Mouse (Mus musculus): Measurements from ENCODE around the gene Foxo3. TPM values are rescaled to one million over a fixed set of nuclear protein-coding genes. Genes with fewer than 3 reads are reported as not detected.

Foxo3 gene
- total RNA-seq, 1 experiment from 2014 or later = 80.1 TPM

GRCm38 (mm10) chr10:42277476-42278306 is 1.1 kb upstream of the Foxo3 start:
- peak; percentile 77 for ATAC-seq (ENCODE audit: extremely low read depth, insufficient number of reproducible peaks, low FRiP score, poor library complexity, severe bottlenecking)

- ATAC-seq (ENCODE audit: extremely low read depth, insufficient number of reproducible peaks, low FRiP score, poor library complexity, severe bottlenecking) = no peak
These were observed 569 bp downstream of the Foxo3 start for GRCm38 (mm10) chr10:42275871-42276501.

GRCm38 (mm10) chr10:42275401-42275870 is 1.1 kb downstream of the Foxo3 start:
- ATAC-seq (ENCODE audit: extremely low read depth, insufficient number of reproducible peaks, low FRiP score, poor library complexity, severe bottlenecking) = no peak

GRCm38 (mm10) chr10:42274712-42275400 is 1.7 kb downstream of the Foxo3 start:
- no peak for ATAC-seq (ENCODE audit: extremely low read depth, insufficient number of reproducible peaks, low FRiP score, poor library complexity, severe bottlenecking)

GRCm38 (mm10) chr10:42273760-42274691 is 2.5 kb downstream of the Foxo3 start:
- peak; percentile 2; the same call in 1 of the 2 replicates for ATAC-seq (ENCODE audit: extremely low read depth, insufficient number of reproducible peaks, low FRiP score, poor library complexity, severe bottlenecking)

GRCm38 (mm10) chr10:42273403-42273759 is 3.2 kb downstream of the Foxo3 start:
- no peak for ATAC-seq (ENCODE audit: extremely low read depth, insufficient number of reproducible peaks, low FRiP score, poor library complexity, severe bottlenecking)

- no peak for ATAC-seq (ENCODE audit: extremely low read depth, insufficient number of reproducible peaks, low FRiP score, poor library complexity, severe bottlenecking)
These were observed 4.9 kb downstream of the Foxo3 start for GRCm38 (mm10) chr10:42271454-42272230.

- ATAC-seq (ENCODE audit: extremely low read depth, insufficient number of reproducible peaks, low FRiP score, poor library complexity, severe bottlenecking) = peak; percentile 57
These were observed 6.1 kb downstream of the Foxo3 start for GRCm38 (mm10) chr10:42270277-42271083.

- ATAC-seq (ENCODE audit: extremely low read depth, insufficient number of reproducible peaks, low FRiP score, poor library complexity, severe bottlenecking) = peak; percentile 64
These were observed 7.1 kb downstream of the Foxo3 start for GRCm38 (mm10) chr10:42269281-42270025.

GRCm38 (mm10) chr10:42267811-42268545 is 8.6 kb downstream of the Foxo3 start:
- no peak for ATAC-seq (ENCODE audit: extremely low read depth, insufficient number of reproducible peaks, low FRiP score, poor library complexity, severe bottlenecking)

GRCm38 (mm10) chr10:42265021-42265689 is 11.4 kb downstream of the Foxo3 start:
- ATAC-seq (ENCODE audit: extremely low read depth, insufficient number of reproducible peaks, low FRiP score, poor library complexity, severe bottlenecking) = no peak

- ATAC-seq (ENCODE audit: extremely low read depth, insufficient number of reproducible peaks, low FRiP score, poor library complexity, severe bottlenecking) = no peak
These were observed 12.4 kb downstream of the Foxo3 start for GRCm38 (mm10) chr10:42264195-42264594.

- ATAC-seq (ENCODE audit: extremely low read depth, insufficient number of reproducible peaks, low FRiP score, poor library complexity, severe bottlenecking) = no peak
These were observed 12.9 kb downstream of the Foxo3 start for GRCm38 (mm10) chr10:42263701-42264100.

- ATAC-seq (ENCODE audit: extremely low read depth, insufficient number of reproducible peaks, low FRiP score, poor library complexity, severe bottlenecking) = no peak
These were observed 14.5 kb downstream of the Foxo3 start for GRCm38 (mm10) chr10:42262061-42262460.

GRCm38 (mm10) chr10:42261103-42261502 is 15.5 kb downstream of the Foxo3 start:
- no peak for ATAC-seq (ENCODE audit: extremely low read depth, insufficient number of reproducible peaks, low FRiP score, poor library complexity, severe bottlenecking)

Measured in neutrophil, adult 5-6 weeks (primary cell).